Mouse (Mus musculus) stomach, postnatal 0 days (tissue): Measurements from ENCODE around the gene Eprs.

ENCODE experiments used
- CTCF ChIP-seq: IDR thresholded peaks from 2 replicates; pipeline ENCODE4 v1.5.1; 2016; ENCODE audit warnings: antibody characterized with exemption, low read depth, mild to moderate bottlenecking, moderate library complexity
- EP300 ChIP-seq: optimal IDR thresholded peaks from 2 replicates; pipeline ENCODE3; 2016; ENCODE audit warnings: antibody characterized with exemption

DNA sequence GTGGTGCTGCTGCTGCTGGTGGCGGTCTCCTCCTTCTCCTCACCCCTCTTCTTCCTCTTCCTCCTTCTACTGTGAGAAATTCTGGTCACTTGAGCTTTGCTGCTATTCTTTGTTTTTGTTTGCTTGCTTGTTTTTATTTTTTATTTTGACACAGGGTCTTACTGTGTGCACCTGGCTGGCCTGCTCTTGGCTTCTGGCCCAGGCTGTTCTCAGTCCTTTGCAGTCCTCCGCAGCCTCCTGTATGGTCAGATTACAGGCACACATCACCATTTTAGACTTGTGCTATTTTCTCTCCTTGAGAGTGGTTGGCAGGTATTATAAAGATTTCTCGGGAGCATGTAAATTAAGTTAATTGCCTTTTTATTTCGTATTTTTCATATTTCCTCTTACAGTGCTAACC is 28.7 kb upstream of the Eprs start:
- TF ChIP-seq CTCF (no peak), EP300 (no peak)
